In the genomic region with DNA sequence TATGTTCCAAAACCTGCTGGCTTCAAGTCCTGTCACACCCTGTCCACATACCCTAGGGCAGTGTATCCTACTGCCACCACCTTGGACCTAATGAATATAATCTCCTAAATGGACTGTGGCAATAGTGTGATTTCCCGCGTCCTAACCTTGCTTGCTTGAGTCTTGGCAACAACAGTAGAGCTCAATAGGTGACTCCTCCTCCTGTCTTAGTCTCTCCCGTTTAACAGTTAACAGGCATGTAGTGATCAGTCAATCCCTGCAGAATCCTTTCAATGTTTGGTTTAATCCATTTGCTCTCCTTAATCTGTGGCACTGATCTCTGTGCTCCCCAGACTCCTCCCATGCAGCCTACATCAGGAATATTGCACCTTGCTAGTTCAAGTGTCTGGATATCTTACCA, we compare ENCODE assay signal across 34 mouse cellular contexts. TPM values are rescaled to one million over a fixed set of nuclear protein-coding genes. Genes with fewer than 3 reads are reported as not detected.
"Had no signal": no experiment of that assay in that cellular context is flagged by ENCODE, and none has a peak within 500 bp of the region (broad histone marks: within the 10 kb centered on the region; RNA-seq: fewer than 3 reads in every experiment).

No protein-coding gene starts in this region.

- H3K36me3 ChIP-seq: embryonic facial prominence, embryonic 12.5 days; embryonic facial prominence, embryonic 13.5 days; embryonic facial prominence, embryonic 15.5 days; forebrain, embryonic 12.5 days; forebrain, embryonic 15.5 days had no signal

- H3K4me3 ChIP-seq: embryonic facial prominence, embryonic 10.5 days; embryonic facial prominence, embryonic 12.5 days; embryonic facial prominence, embryonic 13.5 days; embryonic facial prominence, embryonic 15.5 days; erythroblast, embryonic 14.5 days; forebrain, embryonic 10.5 days; forebrain, embryonic 12.5 days; forebrain, embryonic 13.5 days; forebrain, embryonic 15.5 days; gastrocnemius, adult 2 months; heart, adult 2 months had no signal

- DNase-seq: cerebellum, adult 18-20 months; cerebellum, adult 2 months; cerebellum, adult 8-10 months; cerebellum, adult 9-10 months; cerebellum, adult 9-11 months; cerebellum, postnatal 10 days; cerebellum, postnatal 14 days; cerebellum, postnatal 25 days; cerebellum, postnatal 36 days; embryo, embryonic 11 days; forebrain, postnatal 0 days; gastrocnemius, adult 2 months; gastrocnemius, postnatal 10 days; gastrocnemius, postnatal 14 days; gastrocnemius, postnatal 25 days; gastrocnemius, postnatal 36 days; heart, adult 11 months; heart, adult 18-20 months; heart, adult 2 months had no signal

- H3K27me3 ChIP-seq: embryonic facial prominence, embryonic 12.5 days; embryonic facial prominence, embryonic 13.5 days; embryonic facial prominence, embryonic 15.5 days; forebrain, embryonic 12.5 days; forebrain, embryonic 13.5 days; forebrain, embryonic 15.5 days had no signal

- H3K27ac ChIP-seq: embryonic facial prominence, embryonic 10.5 days; embryonic facial prominence, embryonic 12.5 days; embryonic facial prominence, embryonic 13.5 days; embryonic facial prominence, embryonic 15.5 days; forebrain, embryonic 10.5 days; forebrain, embryonic 12.5 days; forebrain, embryonic 13.5 days; forebrain, embryonic 15.5 days; gastrocnemius, adult 2 months; heart, adult 2 months had no signal

RNA-seq across cellular contexts. Expression of a gene that starts 3.1 kb away (rescaled TPM):
- total RNA-seq: common myeloid progenitor, adult 5-6 weeks; forebrain, postnatal 0 days; gastrocnemius, adult 18-20 months; gastrocnemius, adult 2 months; gastrocnemius, adult 8-10 months; gastrocnemius, postnatal 10 days; gastrocnemius, postnatal 14 days; gastrocnemius, postnatal 25 days; gastrocnemius, postnatal 36 days; gastrocnemius, postnatal 4 days; granulocyte monocyte progenitor cell, adult 5-6 weeks; heart, adult 18-20 months; heart, adult 2 months had no signal
- polyA plus RNA-seq: cortical plate, adult 2 months; heart, adult 2 months had no signal
